Mouse (Mus musculus) lung, embryonic 16.5 days (tissue): Measurements from ENCODE around the gene Ldha. TPM values are rescaled to one million over a fixed set of nuclear protein-coding genes. Genes with fewer than 3 reads are reported as not detected.
"Not testable (repeated sequence)": the region's sequence is repeated elsewhere in the genome, so short reads cannot be mapped to it uniquely, and the experiment has no call there.

Experiments
- ATAC-seq: fragments of 200-750 bp; cut with Nextera tagmentation; 2 replicates; pipeline ENCODE4 v1.8.0; 2017; ENCODE audit warnings: low read depth, mild to moderate bottlenecking, moderate library complexity
- H3K27ac ChIP-seq: fragments of 300-500 bp; sonication (generic); 2 replicates; pipeline ENCODE4 v1.5.1; 2014; ENCODE audit warnings: mild to moderate bottlenecking, control low read depth, low read length
- H3K27me3 ChIP-seq: fragments of 300-500 bp; sonication (generic); 2 replicates; pipeline ENCODE4 v1.6.1; 2014; ENCODE audit warnings: low read depth, low read length, mixed read lengths; ENCODE audit not compliant: control insufficient read depth, insufficient read depth
- H3K36me3 ChIP-seq: fragments of 300-500 bp; sonication (generic); 2 replicates; pipeline ENCODE4 v1.6.1; 2014; ENCODE audit warnings: low read length; ENCODE audit not compliant: control insufficient read depth, insufficient read depth
- H3K4me1 ChIP-seq: fragments of 300-500 bp; sonication (generic); replicated peaks from 2 replicates; pipeline ENCODE4 v1.6.1; 2014; ENCODE audit warnings: low read length, mixed read lengths; ENCODE audit not compliant: control insufficient read depth, insufficient read depth
- H3K4me2 ChIP-seq: fragments of 300-500 bp; sonication (generic); 2 replicates; pipeline ENCODE4 v1.6.1; 2014; ENCODE audit warnings: low read depth, low read length, control low read depth
- H3K4me3 ChIP-seq: fragments of 300-500 bp; sonication (generic); 2 replicates; pipeline ENCODE4 v1.5.1; 2014; ENCODE audit warnings: mild to moderate bottlenecking, low read length, control low read depth
- H3K9ac ChIP-seq: fragments of 300-500 bp; sonication (generic); 2 replicates; pipeline ENCODE4 v1.6.1; 2014; ENCODE audit warnings: low read length, control low read depth
- H3K9me3 ChIP-seq: fragments of 300-500 bp; sonication (generic); 2 replicates; pipeline ENCODE4 v1.6.1; 2016; ENCODE audit warnings: low read length; ENCODE audit not compliant: control insufficient read depth
- WGBS: fragments of 180-500 bp; shearing (Covaris S2); extraction: QIAGEN DNeasy Blood & Tissue Kit; methylation state at CpG from one replicate; pipeline ENCODE4 v1.1.7; 2014; 5-methylcytosine and 5-hydroxymethylcytosine counted together
- polyA plus RNA-seq: library from polyadenylated mRNA; unstranded; fragments of >200 nt; fragmentation: Nextera tagmentation; extraction: Ambion mirVana; gene quantifications from 2 replicates; pipeline ENCODE4 v1.2.1, GENCODE M21; 2015

Gene Ldha
- polyA plus RNA-seq, 1 experiment from 2014 or later: 1,668 TPM

- WGBS: 70% methylated on average over 9 of the region's 9 CpGs
- no peak for ATAC-seq
- Histone ChIP-seq H3K4me1 (no peaks in the 10 kb centered on the region), H3K9ac (no peak overlapping the region), H3K27ac (no peak overlapping the region), H3K36me3 (peaks cover 28% of the 10 kb centered on the region), H3K4me2 (no peak overlapping the region), H3K27me3 (no peaks in the 10 kb centered on the region), H3K4me3 (no peak overlapping the region), H3K9me3 (no peaks in the 10 kb centered on the region)
Observed at GRCm38 (mm10) chr7:46857436-46857835, 16.2 kb downstream of the Ldha start.

GRCm38 (mm10) chr7:46859031-46859430 lies 17.8 kb downstream of the Ldha start:
- H3K9ac ChIP-seq: no peak overlapping the region
- H3K36me3 ChIP-seq: peaks cover 15% of the 10 kb centered on the region
- no peak for ATAC-seq
- no peaks in the 10 kb centered on the region for H3K9me3 ChIP-seq
- no peaks in the 10 kb centered on the region for H3K4me1 ChIP-seq
- 54% methylated on average over 6 of the region's 6 CpGs for whole genome bisulfite sequencing
- no peak overlapping the region for H3K4me3 ChIP-seq
- no peaks in the 10 kb centered on the region for H3K27me3 ChIP-seq
- no peak overlapping the region for H3K4me2 ChIP-seq
- H3K27ac ChIP-seq: no peak overlapping the region

GRCm38 (mm10) chr7:46860996-46861395 lies 19.7 kb downstream of the Ldha start, which contains the start of gene Ldhc:
Gene Ldhc, plus strand, starts transcription at chr7:46861203.
- Histone ChIP-seq H3K4me1 (no peaks in the 10 kb centered on the region), H3K27me3 (no peaks in the 10 kb centered on the region), H3K9me3 (0 out of 2 replicates have a peak, but pooled peaks cover 3% of the 10 kb centered on the region), H3K9ac (no peak within 1 kb of the TSS), H3K36me3 (peaks cover under 1% of the 10 kb centered on the region; the same call in 1 of the 2 replicates), H3K27ac (no peak within 1 kb of the TSS), H3K4me2 (no peak within 1 kb of the TSS), H3K4me3 (no peak within 1 kb of the TSS)
- WGBS: 33% methylated on average over 10 of the region's 10 CpGs
- no peak for ATAC-seq

GRCm38 (mm10) chr7:46871988-46872387 lies 30.7 kb downstream of the Ldha start:
- WGBS: 69% methylated on average over 4 of the region's 4 CpGs
- no peaks in the 10 kb centered on the region for H3K27me3 ChIP-seq
- ATAC-seq: no peak

GRCm38 (mm10) chr7:46876841-46877240 lies 35.6 kb downstream of the Ldha start:
- Histone ChIP-seq H3K4me3 (no peak overlapping the region), H3K27ac (no peak overlapping the region), H3K4me2 (no peak overlapping the region), H3K36me3 (no peaks in the 10 kb centered on the region), H3K9me3 (no peaks in the 10 kb centered on the region), H3K9ac (no peak overlapping the region), H3K4me1 (no peaks in the 10 kb centered on the region), H3K27me3 (no peaks in the 10 kb centered on the region)
- 71% methylated on average over 4 of the region's 4 CpGs for WGBS
- ATAC-seq: no peak

More at GRCm38 (mm10) chr7:46871988-46872387, 30.7 kb downstream of the Ldha start:
- H3K27ac ChIP-seq: no peak overlapping the region
- H3K4me1 ChIP-seq: no peaks in the 10 kb centered on the region
- no peaks in the 10 kb centered on the region for H3K9me3 ChIP-seq
- no peaks in the 10 kb centered on the region for H3K36me3 ChIP-seq
- no peak overlapping the region for H3K4me2 ChIP-seq
- no peak overlapping the region for H3K4me3 ChIP-seq
- H3K9ac ChIP-seq: no peak overlapping the region

GRCm38 (mm10) chr7:46877255-46877654 lies 36.0 kb downstream of the Ldha start:
- Histone ChIP-seq H3K9ac (no peak overlapping the region), H3K36me3 (no peaks in the 10 kb centered on the region), H3K9me3 (no peaks in the 10 kb centered on the region), H3K4me3 (no peak overlapping the region), H3K4me1 (no peaks in the 10 kb centered on the region), H3K4me2 (no peak overlapping the region), H3K27me3 (no peaks in the 10 kb centered on the region), H3K27ac (no peak overlapping the region)
- WGBS: 79% methylated on average over 6 of the region's 6 CpGs
- ATAC-seq: no peak

GRCm38 (mm10) chr7:46879851-46880250 lies 38.6 kb downstream of the Ldha start:
- Histone ChIP-seq H3K9me3 (no peaks in the 10 kb centered on the region), H3K36me3 (no peaks in the 10 kb centered on the region; the same call in 1 of the 2 replicates), H3K27ac (no peak overlapping the region), H3K4me3 (no peak overlapping the region), H3K27me3 (no peaks in the 10 kb centered on the region), H3K4me1 (no peaks in the 10 kb centered on the region), H3K4me2 (no peak overlapping the region), H3K9ac (no peak overlapping the region)
- 90% methylated on average over 5 of the region's 5 CpGs for WGBS
- ATAC-seq: no peak

- H3K27ac ChIP-seq: no peak overlapping the region
- 93% methylated on average over 2 of the region's 2 CpGs for WGBS
- no peaks in the 10 kb centered on the region for H3K27me3 ChIP-seq
- H3K4me1 ChIP-seq: no peaks in the 10 kb centered on the region
- ATAC-seq: no peak
- peaks cover 4% of the 10 kb centered on the region; the same call in 1 of the 2 replicates for H3K36me3 ChIP-seq
- H3K4me2 ChIP-seq: no peak overlapping the region
- H3K9me3 ChIP-seq: no peaks in the 10 kb centered on the region
- H3K4me3 ChIP-seq: no peak overlapping the region
- no peak overlapping the region for H3K9ac ChIP-seq
Observed at GRCm38 (mm10) chr7:46880992-46881391, 39.7 kb downstream of the Ldha start.

- 79% methylated on average over 6 of the region's 8 CpGs for WGBS
- not testable (repeated sequence) for H3K4me3 ChIP-seq, H3K4me2 ChIP-seq
Observed at GRCm38 (mm10) chr7:46881941-46882340, 40.7 kb downstream of the Ldha start.

GRCm38 (mm10) chr7:46883304-46883703 lies 42.0 kb downstream of the Ldha start:
- Histone ChIP-seq H3K27me3 (no peaks in the 10 kb centered on the region), H3K4me1 (no peaks in the 10 kb centered on the region), H3K9ac (no peak overlapping the region), H3K9me3 (no peaks in the 10 kb centered on the region), H3K27ac (no peak overlapping the region), H3K36me3 (peaks cover 17% of the 10 kb centered on the region), H3K4me2 (no peak overlapping the region), H3K4me3 (no peak overlapping the region)
- ATAC-seq: no peak
- WGBS: 80% methylated on average over 3 of the region's 3 CpGs

More at GRCm38 (mm10) chr7:46881941-46882340, 40.7 kb downstream of the Ldha start:
- H3K27me3 ChIP-seq, H3K9me3 ChIP-seq, H3K36me3 ChIP-seq, ATAC-seq, H3K27ac ChIP-seq, H3K9ac ChIP-seq, H3K4me1 ChIP-seq: not testable (repeated sequence)
